Mouse (Mus musculus): Measurements from ENCODE around the gene Prr11.

DNA sequence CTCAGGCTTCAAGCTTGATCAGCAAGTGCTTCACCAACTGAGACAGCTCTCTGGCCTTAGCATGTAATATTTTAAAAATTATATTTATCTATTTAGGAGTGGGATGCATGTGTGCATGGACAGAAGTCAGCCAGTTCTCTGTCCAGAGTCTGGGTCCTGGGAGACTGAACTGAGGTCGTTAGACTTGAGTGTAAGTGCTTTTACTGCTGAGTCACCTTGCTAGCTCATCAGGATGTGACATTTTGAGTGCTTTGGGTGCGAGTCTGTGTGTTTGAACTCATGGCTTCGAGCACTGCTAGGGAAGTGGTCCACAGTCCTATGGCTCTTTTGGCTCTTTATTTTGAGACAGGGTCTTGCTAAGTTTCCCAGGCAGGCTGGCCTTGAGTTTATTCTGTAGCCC lies 65.5 kb downstream of the Prr11 start:
- TF ChIP-seq CTCF (IDR thresholded peaks at IDR 0.05; ENCODE audit: borderline replicate concordance, extremely low read depth, insufficient read depth, insufficient read length) = no peak
- TF ChIP-seq POLR2A (IDR thresholded peaks at IDR 0.05; ENCODE audit: borderline replicate concordance, extremely low read depth, insufficient read depth, insufficient read length, poor library complexity, severe bottlenecking) = no peak
